Mouse (Mus musculus): ENCODE data around the gene Med24.

DNA sequence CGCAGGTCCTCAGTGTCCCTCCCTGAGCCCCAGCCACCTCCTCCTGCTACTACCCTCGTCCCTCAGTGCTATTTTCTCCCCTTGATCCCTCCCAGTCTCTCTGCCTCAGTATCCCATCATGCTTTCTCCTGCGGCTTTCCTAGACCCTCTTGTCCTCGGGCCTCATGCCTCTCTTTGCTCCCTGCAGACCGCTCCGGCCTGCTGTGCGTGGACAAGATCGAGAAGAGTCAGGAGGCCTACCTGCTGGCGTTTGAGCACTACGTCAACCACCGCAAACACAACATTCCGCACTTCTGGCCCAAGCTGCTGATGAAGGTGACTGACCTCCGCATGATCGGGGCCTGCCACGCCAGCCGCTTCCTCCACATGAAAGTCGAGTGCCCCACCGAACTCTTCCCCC, 34.9 kb upstream of the Med24 start:
- TF ChIP-seq CTCF (conservative IDR thresholded peaks at IDR 0.05; ENCODE audit: low read length) (no peak), NANOG (IDR thresholded peaks at IDR 0.05; ENCODE audit: borderline replicate concordance, low read length) (no peak), POU5F1 (IDR thresholded peaks at IDR 0.05; ENCODE audit: borderline replicate concordance, low read length) (no peak)

All from E14TG2a.4 (cell line).